Mouse (Mus musculus) cerebellum, adult 2 months (tissue): ENCODE data around the gene Gm49395.

Experiments used
- CTCF ChIP-seq: fragments of 200-500 bp; IDR thresholded peaks from 2 replicates; pipeline ENCODE4 v1.5.1; 2011; ENCODE audit warnings: low read depth, mild to moderate bottlenecking, control low read depth, low read length, moderate library complexity, borderline replicate concordance; ENCODE audit not compliant: insufficient read depth
- POLR2A ChIP-seq: fragments of 200-500 bp; IDR thresholded peaks from 2 replicates; pipeline ENCODE4 v1.6.1; 2011; ENCODE audit warnings: low read length, control low read depth, borderline replicate concordance; ENCODE audit not compliant: insufficient read depth

DNA sequence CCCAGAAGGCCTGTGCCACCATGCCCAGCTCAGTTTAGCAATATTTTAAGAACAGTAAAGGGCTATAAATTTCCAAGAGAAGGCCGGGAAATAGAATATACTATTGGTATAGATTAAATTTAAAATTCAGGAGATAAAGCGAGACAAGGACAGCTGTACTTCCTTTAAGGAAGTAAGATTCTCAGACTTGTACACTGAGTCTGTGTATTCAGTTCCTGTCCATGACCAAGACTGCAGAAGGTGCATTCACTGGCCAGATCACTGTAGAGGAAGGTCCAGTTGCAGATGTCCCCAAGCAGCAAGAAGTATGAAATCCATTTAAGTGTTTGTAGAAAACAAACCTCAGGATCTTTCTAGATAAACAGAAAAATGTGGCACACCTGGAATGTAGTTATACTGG is 28.3 kb upstream of the Gm49395 start:
- TF ChIP-seq CTCF (no peak), POLR2A (no peak)
